Mouse (Mus musculus): ENCODE data around the gene Hook2. TPM values are rescaled to one million over a fixed set of nuclear protein-coding genes. Genes with fewer than 3 reads are reported as not detected.

Hook2 gene
- polyA plus RNA-seq, 1 experiment: 3.6 TPM

- TF ChIP-seq CTCF (IDR thresholded peaks at IDR 0.05; ENCODE audit: extremely low read depth, insufficient read depth, insufficient read length, insufficient replicate concordance): no peak
- no peak for TF ChIP-seq POLR2A (IDR thresholded peaks at IDR 0.05; ENCODE audit: low read depth, low read length)
- no peak for DNase-seq (ENCODE audit: low read depth in 1 of 2, low spot score in 2 of 2)
- no peaks in the 10 kb centered on the region for H3K36me3 ChIP-seq (ENCODE audit: control insufficient read depth, insufficient read depth, low read length)
- no peaks in the 10 kb centered on the region for H3K27me3 ChIP-seq (ENCODE audit: control insufficient read depth, insufficient read depth, low read length)
- H3K27ac ChIP-seq (ENCODE audit: insufficient read depth, low read length): no peak overlapping the region
- WGBS: 98% methylated on average over 1 of the region's 1 CpGs
- H3K4me1 ChIP-seq (ENCODE audit: control insufficient read depth, insufficient read depth, insufficient read length): peaks cover 10% of the 10 kb centered on the region; the same call in 1 of the 2 replicates
- no peak overlapping the region for H3K4me3 ChIP-seq (ENCODE audit: extremely low read depth, insufficient read depth, insufficient read length)
These were observed 17.3 kb upstream of the Hook2 start for GRCm38 (mm10) chr8:84973079-84973478.

GRCm38 (mm10) chr8:84973803-84974542, 16.4 kb upstream of the Hook2 start:
- WGBS: 71% methylated on average over 4 of the region's 4 CpGs
- peak; percentile 90; the same call in 1 of the 2 replicates for TF ChIP-seq CTCF (IDR thresholded peaks at IDR 0.05; ENCODE audit: extremely low read depth, insufficient read depth, insufficient read length, insufficient replicate concordance)
- no peak for TF ChIP-seq POLR2A (IDR thresholded peaks at IDR 0.05; ENCODE audit: low read depth, low read length)
- peak in 1 of 2 experiments; percentile 51 for DNase-seq (ENCODE audit: low read depth in 1 of 2, low spot score in 2 of 2)
- H3K36me3 ChIP-seq (ENCODE audit: control insufficient read depth, insufficient read depth, low read length): no peaks in the 10 kb centered on the region
- H3K27ac ChIP-seq (ENCODE audit: insufficient read depth, low read length): no peak overlapping the region
- H3K27me3 ChIP-seq (ENCODE audit: control insufficient read depth, insufficient read depth, low read length): no peaks in the 10 kb centered on the region
- peaks cover 5% of the 10 kb centered on the region; the same call in 1 of the 2 replicates for H3K4me1 ChIP-seq (ENCODE audit: control insufficient read depth, insufficient read depth, insufficient read length)
- no peak overlapping the region for H3K4me3 ChIP-seq (ENCODE audit: extremely low read depth, insufficient read depth, insufficient read length)

GRCm38 (mm10) chr8:84974543-84975142, 15.8 kb upstream of the Hook2 start:
- Histone ChIP-seq H3K4me1 (ENCODE audit: control insufficient read depth, insufficient read depth, insufficient read length) (peaks cover 6% of the 10 kb centered on the region; the same call in 1 of the 2 replicates), H3K36me3 (ENCODE audit: control insufficient read depth, insufficient read depth, low read length) (no peaks in the 10 kb centered on the region), H3K27me3 (ENCODE audit: control insufficient read depth, insufficient read depth, low read length) (no peaks in the 10 kb centered on the region), H3K4me3 (ENCODE audit: extremely low read depth, insufficient read depth, insufficient read length) (no peak overlapping the region), H3K27ac (ENCODE audit: insufficient read depth, low read length) (peak overlapping the region; percentile 6; the same call in 1 of the 2 replicates)
- WGBS: 62% methylated on average over 8 of the region's 8 CpGs
- no peak for DNase-seq (ENCODE audit: low read depth in 1 of 2, low spot score in 2 of 2)
- TF ChIP-seq CTCF (IDR thresholded peaks at IDR 0.05; ENCODE audit: extremely low read depth, insufficient read depth, insufficient read length, insufficient replicate concordance) (no peak), POLR2A (IDR thresholded peaks at IDR 0.05; ENCODE audit: low read depth, low read length) (no peak)

- H3K4me1 ChIP-seq (ENCODE audit: control insufficient read depth, insufficient read depth, insufficient read length): peaks cover 5% of the 10 kb centered on the region; the same call in 1 of the 2 replicates
- 37% methylated on average over 7 of the region's 7 CpGs for WGBS
- peak in 1 of 2 experiments; percentile 74 for DNase-seq (ENCODE audit: low read depth in 1 of 2, low spot score in 2 of 2)
- TF ChIP-seq CTCF (IDR thresholded peaks at IDR 0.05; ENCODE audit: extremely low read depth, insufficient read depth, insufficient read length, insufficient replicate concordance): peak; percentile 89; the same call in 1 of the 2 replicates
- no peak for TF ChIP-seq POLR2A (IDR thresholded peaks at IDR 0.05; ENCODE audit: low read depth, low read length)
- no peaks in the 10 kb centered on the region for H3K36me3 ChIP-seq (ENCODE audit: control insufficient read depth, insufficient read depth, low read length)
- H3K4me3 ChIP-seq (ENCODE audit: extremely low read depth, insufficient read depth, insufficient read length): no peak overlapping the region
- H3K27ac ChIP-seq (ENCODE audit: insufficient read depth, low read length): peak overlapping the region; percentile 87
- H3K27me3 ChIP-seq (ENCODE audit: control insufficient read depth, insufficient read depth, low read length): no peaks in the 10 kb centered on the region
These were observed 15.0 kb upstream of the Hook2 start for GRCm38 (mm10) chr8:84975434-84975833.

GRCm38 (mm10) chr8:84976031-84976762, 14.2 kb upstream of the Hook2 start:
- Histone ChIP-seq H3K27me3 (ENCODE audit: control insufficient read depth, insufficient read depth, low read length) (no peaks in the 10 kb centered on the region), H3K4me3 (ENCODE audit: extremely low read depth, insufficient read depth, insufficient read length) (peak overlapping the region; percentile 74), H3K27ac (ENCODE audit: insufficient read depth, low read length) (peak overlapping the region; percentile 96), H3K4me1 (ENCODE audit: control insufficient read depth, insufficient read depth, insufficient read length) (peaks cover 12% of the 10 kb centered on the region), H3K36me3 (ENCODE audit: control insufficient read depth, insufficient read depth, low read length) (no peaks in the 10 kb centered on the region)
- peak; percentile 88 to 93 for DNase-seq (ENCODE audit: low read depth in 1 of 2, low spot score in 2 of 2)
- TF ChIP-seq CTCF (IDR thresholded peaks at IDR 0.05; ENCODE audit: extremely low read depth, insufficient read depth, insufficient read length, insufficient replicate concordance) (no peak), POLR2A (IDR thresholded peaks at IDR 0.05; ENCODE audit: low read depth, low read length) (peak; percentile 74; the same call in 1 of the 2 replicates)
- WGBS: 1% methylated on average over 60 of the region's 61 CpGs

GRCm38 (mm10) chr8:84976763-84977434, 13.5 kb upstream of the Hook2 start:
- peak overlapping the region; percentile 96 for H3K27ac ChIP-seq (ENCODE audit: insufficient read depth, low read length)
- H3K4me3 ChIP-seq (ENCODE audit: extremely low read depth, insufficient read depth, insufficient read length): peak overlapping the region; percentile 74
- H3K27me3 ChIP-seq (ENCODE audit: control insufficient read depth, insufficient read depth, low read length): no peaks in the 10 kb centered on the region
- WGBS: 2% methylated on average over 25 of the region's 25 CpGs
- H3K36me3 ChIP-seq (ENCODE audit: control insufficient read depth, insufficient read depth, low read length): no peaks in the 10 kb centered on the region
- H3K4me1 ChIP-seq (ENCODE audit: control insufficient read depth, insufficient read depth, insufficient read length): peaks cover 15% of the 10 kb centered on the region
- no peak for DNase-seq (ENCODE audit: low read depth in 1 of 2, low spot score in 2 of 2)
- no peak; the same call in 1 of the 2 replicates for TF ChIP-seq POLR2A (IDR thresholded peaks at IDR 0.05; ENCODE audit: low read depth, low read length)
